Mouse (Mus musculus): Measurements from ENCODE around the gene Krtcap2. TPM values are rescaled to one million over a fixed set of nuclear protein-coding genes. Genes with fewer than 3 reads are reported as not detected.
"Not testable (repeated sequence)": the region's sequence is repeated elsewhere in the genome, so short reads cannot be mapped to it uniquely, and the experiment has no call there.

The Krtcap2 gene
- polyA plus RNA-seq, 1 experiment from 2014 or later: 221 TPM

GRCm38 (mm10) chr3:89210731-89211130, 35.0 kb upstream of the Krtcap2 start:
- H3K27ac ChIP-seq (replicated peaks): no peak overlapping the region; the same call in 1 of the 2 replicates
- H3K9me3 ChIP-seq (replicated peaks): no peaks in the 10 kb centered on the region
- no peak for ATAC-seq (ENCODE audit: low FRiP score)
- peaks cover 42% of the 10 kb centered on the region for H3K4me1 ChIP-seq
- 77% methylated on average over 7 of the region's 7 CpGs for WGBS
- peaks cover 53% of the 10 kb centered on the region for H3K36me3 ChIP-seq
- H3K4me2 ChIP-seq: no peak overlapping the region
- H3K9ac ChIP-seq (replicated peaks): no peak overlapping the region
- H3K4me3 ChIP-seq (replicated peaks): no peak overlapping the region
- no peaks in the 10 kb centered on the region for H3K27me3 ChIP-seq (replicated peaks)

GRCm38 (mm10) chr3:89213803-89214530, 31.8 kb upstream of the Krtcap2 start:
- ATAC-seq (ENCODE audit: low FRiP score): peak; percentile 91
- Histone ChIP-seq H3K27me3 (replicated peaks) (no peaks in the 10 kb centered on the region), H3K4me2 (peak overlapping the region; percentile 85), H3K4me3 (replicated peaks) (peak overlapping the region; percentile 79), H3K36me3 (peaks cover 21% of the 10 kb centered on the region), H3K9me3 (replicated peaks) (no peaks in the 10 kb centered on the region), H3K27ac (replicated peaks) (peak overlapping the region; percentile 99), H3K9ac (replicated peaks) (peak overlapping the region; percentile 68), H3K4me1 (peaks cover 48% of the 10 kb centered on the region)
- under 1% methylated on average over 69 of the region's 69 CpGs for WGBS

GRCm38 (mm10) chr3:89214681-89215411, 30.9 kb upstream of the Krtcap2 start, which contains the start of gene Thbs3:
Gene Thbs3 (plus strand): TSS chr3:89215180.
- Histone ChIP-seq H3K27me3 (replicated peaks) (no peaks in the 10 kb centered on the region), H3K4me3 (replicated peaks) (peak within 1 kb of the TSS; percentile 79), H3K4me2 (peak within 1 kb of the TSS; percentile 85), H3K9ac (replicated peaks) (peak within 1 kb of the TSS; percentile 68), H3K27ac (replicated peaks) (peak within 1 kb of the TSS; percentile 99), H3K4me1 (peaks cover 48% of the 10 kb centered on the region), H3K36me3 (peaks cover 12% of the 10 kb centered on the region), H3K9me3 (replicated peaks) (no peaks in the 10 kb centered on the region)
- WGBS: under 1% methylated on average over 19 of the region's 19 CpGs
- ATAC-seq (ENCODE audit: low FRiP score): no peak

GRCm38 (mm10) chr3:89215853-89216252, 29.9 kb upstream of the Krtcap2 start:
- H3K4me2 ChIP-seq: peak overlapping the region; percentile 85
- ATAC-seq (ENCODE audit: low FRiP score): peak; percentile 35
- H3K27ac ChIP-seq (replicated peaks): peak overlapping the region; percentile 99
- H3K9me3 ChIP-seq (replicated peaks): no peaks in the 10 kb centered on the region
- peaks cover 3% of the 10 kb centered on the region; the same call in 1 of the 2 replicates for H3K36me3 ChIP-seq
- H3K27me3 ChIP-seq (replicated peaks): no peaks in the 10 kb centered on the region
- H3K9ac ChIP-seq (replicated peaks): peak overlapping the region; percentile 68
- H3K4me3 ChIP-seq (replicated peaks): peak overlapping the region; percentile 79
- WGBS: under 1% methylated on average over 6 of the region's 6 CpGs
- H3K4me1 ChIP-seq: peaks cover 45% of the 10 kb centered on the region

- ATAC-seq (ENCODE audit: low FRiP score); H3K4me3 ChIP-seq (replicated peaks); H3K36me3 ChIP-seq; H3K9ac ChIP-seq (replicated peaks); H3K9me3 ChIP-seq (replicated peaks); H3K27me3 ChIP-seq (replicated peaks): not testable (repeated sequence)
- peak overlapping the region; percentile 99 for H3K27ac ChIP-seq (replicated peaks)
- peak overlapping the region; percentile 85; the same call in 1 of the 2 replicates for H3K4me2 ChIP-seq
- 71% methylated on average over 7 of the region's 7 CpGs for WGBS
- peaks cover 46% of the 10 kb centered on the region for H3K4me1 ChIP-seq
These were observed 29.4 kb upstream of the Krtcap2 start for GRCm38 (mm10) chr3:89216407-89216806.

- H3K4me1 ChIP-seq: peaks cover 27% of the 10 kb centered on the region
- 77% methylated on average over 1 of the region's 1 CpGs for WGBS
These were observed 27.5 kb upstream of the Krtcap2 start for GRCm38 (mm10) chr3:89218271-89218670.

GRCm38 (mm10) chr3:89219546-89219945, 26.2 kb upstream of the Krtcap2 start:
- H3K27me3 ChIP-seq (replicated peaks): no peaks in the 10 kb centered on the region
- H3K9me3 ChIP-seq (replicated peaks): no peaks in the 10 kb centered on the region
- H3K36me3 ChIP-seq: no peaks in the 10 kb centered on the region
- no peak overlapping the region for H3K4me2 ChIP-seq
- peaks cover 33% of the 10 kb centered on the region for H3K4me1 ChIP-seq
- H3K27ac ChIP-seq (replicated peaks): no peak overlapping the region
- H3K4me3 ChIP-seq (replicated peaks): no peak overlapping the region
- WGBS: 39% methylated on average over 8 of the region's 8 CpGs
- ATAC-seq (ENCODE audit: low FRiP score): no peak
- no peak overlapping the region; the same call in 1 of the 2 replicates for H3K9ac ChIP-seq (replicated peaks)

More at GRCm38 (mm10) chr3:89218271-89218670, 27.5 kb upstream of the Krtcap2 start:
- Histone ChIP-seq H3K9ac (replicated peaks) (no peak overlapping the region), H3K4me2 (no peak overlapping the region), H3K27ac (replicated peaks) (no peak overlapping the region), H3K36me3 (no peaks in the 10 kb centered on the region), H3K27me3 (replicated peaks) (no peaks in the 10 kb centered on the region), H3K4me3 (replicated peaks) (no peak overlapping the region), H3K9me3 (replicated peaks) (no peaks in the 10 kb centered on the region)
- no peak for ATAC-seq (ENCODE audit: low FRiP score)

- Histone ChIP-seq H3K9ac (replicated peaks) (no peak overlapping the region), H3K27me3 (replicated peaks) (no peaks in the 10 kb centered on the region), H3K4me2 (no peak overlapping the region), H3K4me3 (replicated peaks) (no peak overlapping the region), H3K4me1 (peaks cover 30% of the 10 kb centered on the region), H3K9me3 (replicated peaks) (no peaks in the 10 kb centered on the region), H3K27ac (replicated peaks) (0 out of 2 replicates have a peak overlapping the region, but pooled peaks have one; percentile 18), H3K36me3 (no peaks in the 10 kb centered on the region)
- no peak for ATAC-seq (ENCODE audit: low FRiP score)
- WGBS: 77% methylated on average over 5 of the region's 5 CpGs
These were observed 24.6 kb upstream of the Krtcap2 start for GRCm38 (mm10) chr3:89221167-89221566.

GRCm38 (mm10) chr3:89224796-89225195, 21.0 kb upstream of the Krtcap2 start:
- no peak for ATAC-seq (ENCODE audit: low FRiP score)
- Histone ChIP-seq H3K4me1 (peaks cover 54% of the 10 kb centered on the region), H3K9ac (replicated peaks) (peak overlapping the region; percentile 48), H3K27ac (replicated peaks) (peak overlapping the region; percentile 80), H3K4me3 (replicated peaks) (peak overlapping the region; percentile 41), H3K36me3 (no peaks in the 10 kb centered on the region), H3K9me3 (replicated peaks) (no peaks in the 10 kb centered on the region), H3K4me2 (peak overlapping the region; percentile 67), H3K27me3 (replicated peaks) (no peaks in the 10 kb centered on the region)
- 45% methylated on average over 11 of the region's 11 CpGs for WGBS

- Histone ChIP-seq H3K9ac (replicated peaks) (peak overlapping the region; percentile 48), H3K27me3 (replicated peaks) (no peaks in the 10 kb centered on the region), H3K4me3 (replicated peaks) (peak overlapping the region; percentile 41), H3K9me3 (replicated peaks) (no peaks in the 10 kb centered on the region), H3K4me1 (peaks cover 54% of the 10 kb centered on the region), H3K36me3 (no peaks in the 10 kb centered on the region), H3K27ac (replicated peaks) (peak overlapping the region; percentile 80), H3K4me2 (peak overlapping the region; percentile 67)
- ATAC-seq (ENCODE audit: low FRiP score): no peak
- WGBS: 20% methylated on average over 12 of the region's 12 CpGs
These were observed 20.4 kb upstream of the Krtcap2 start for GRCm38 (mm10) chr3:89225321-89225815.

GRCm38 (mm10) chr3:89225918-89226317, 19.8 kb upstream of the Krtcap2 start:
- Histone ChIP-seq H3K27me3 (replicated peaks) (no peaks in the 10 kb centered on the region), H3K4me2 (peak overlapping the region; percentile 67), H3K9me3 (replicated peaks) (no peaks in the 10 kb centered on the region), H3K36me3 (no peaks in the 10 kb centered on the region), H3K4me3 (replicated peaks) (peak overlapping the region; percentile 41), H3K27ac (replicated peaks) (peak overlapping the region; percentile 80), H3K4me1 (peaks cover 54% of the 10 kb centered on the region), H3K9ac (replicated peaks) (peak overlapping the region; percentile 48)
- ATAC-seq (ENCODE audit: low FRiP score): peak; percentile 42
- 9% methylated on average over 4 of the region's 4 CpGs for WGBS
